Mouse (Mus musculus) hindbrain, embryonic 11.5 days (tissue): ENCODE measurements around the gene Ttc28. TPM values are rescaled to one million over a fixed set of nuclear protein-coding genes. Genes with fewer than 3 reads are reported as not detected.
A peak's percentile ranks its signal among the peaks of the same experiment; 100 is the strongest.

Source experiments
- ATAC-seq: fragments of 200-750 bp; cut with Nextera tagmentation; 2 replicates; pipeline ENCODE4 v1.8.0; 2017; ENCODE audit warnings: mild to moderate bottlenecking, moderate TSS enrichment, moderate library complexity; ENCODE audit not compliant: low FRiP score
- DNase-seq: peaks from one replicate; pipeline ENCODE4 v3.0.0-alpha.2; 2015; ENCODE audit warnings: low spot score
- H3K27ac ChIP-seq: fragments of 300-500 bp; sonication (generic); 2 replicates; pipeline ENCODE4 v1.5.1; 2014; ENCODE audit warnings: mild to moderate bottlenecking, low read depth, low read length
- H3K27me3 ChIP-seq: fragments of 300-500 bp; sonication (generic); 2 replicates; pipeline ENCODE4 v1.6.1; 2014; ENCODE audit warnings: mild to moderate bottlenecking, low read length, moderate library complexity, mixed read lengths; ENCODE audit not compliant: control insufficient read depth, insufficient read depth
- H3K36me3 ChIP-seq: fragments of 300-500 bp; sonication (generic); 2 replicates; pipeline ENCODE4 v1.6.1; 2014; ENCODE audit warnings: mild to moderate bottlenecking, low read length, moderate library complexity, mixed read lengths; ENCODE audit not compliant: control insufficient read depth, insufficient read depth
- H3K4me1 ChIP-seq: fragments of 300-500 bp; sonication (generic); replicated peaks from 2 replicates; pipeline ENCODE4 v1.6.1; 2014; ENCODE audit warnings: low read length, mixed read lengths; ENCODE audit not compliant: control insufficient read depth, insufficient read depth
- H3K4me2 ChIP-seq: fragments of 300-500 bp; sonication (generic); replicated peaks from 2 replicates; pipeline ENCODE4 v1.6.1; 2014; ENCODE audit warnings: mild to moderate bottlenecking, low read depth, low read length
- H3K4me3 ChIP-seq: fragments of 300-500 bp; sonication (generic); 2 replicates; pipeline ENCODE4 v1.5.1; 2014; ENCODE audit warnings: low read depth, low read length
- H3K9ac ChIP-seq: fragments of 300-500 bp; sonication (generic); 2 replicates; pipeline ENCODE4 v1.6.1; 2014; ENCODE audit warnings: low read depth, low read length
- H3K9me3 ChIP-seq: fragments of 300-500 bp; sonication (generic); 2 replicates; pipeline ENCODE4 v1.6.1; 2016; ENCODE audit warnings: low read length; ENCODE audit not compliant: control insufficient read depth
- WGBS: fragments of 180-500 bp; shearing (Covaris S2); extraction: QIAGEN DNeasy Blood & Tissue Kit; methylation state at CpG from one replicate; pipeline ENCODE4 v1.1.7; 2014; 5-methylcytosine and 5-hydroxymethylcytosine counted together
- polyA plus RNA-seq: library from polyadenylated mRNA; unstranded; fragments of >200 nt; fragmentation: Nextera tagmentation; extraction: Ambion mirVana; gene quantifications from 2 replicates; pipeline ENCODE4 v1.2.1, GENCODE M21; 2014

Ttc28 gene
- polyA plus RNA-seq, 1 experiment from 2014 or later: 15.6 TPM

- Histone ChIP-seq H3K4me2 (no peak overlapping the region), H3K4me3 (no peak overlapping the region), H3K9ac (no peak overlapping the region), H3K4me1 (no peaks in the 10 kb centered on the region), H3K9me3 (no peaks in the 10 kb centered on the region), H3K27ac (no peak overlapping the region), H3K27me3 (no peaks in the 10 kb centered on the region), H3K36me3 (no peaks in the 10 kb centered on the region)
- 59% methylated on average over 7 of the region's 7 CpGs for WGBS
- ATAC-seq (no peak), DNase-seq (no peak)
Measured at GRCm38 (mm10) chr5:111012587-111012986, 133.0 kb downstream of the Ttc28 start.

GRCm38 (mm10) chr5:111014960-111015359 is 135.4 kb downstream of the Ttc28 start:
- DNase-seq (no peak), ATAC-seq (no peak)
- Histone ChIP-seq H3K4me2 (no peak overlapping the region), H3K4me3 (no peak overlapping the region), H3K9me3 (no peaks in the 10 kb centered on the region), H3K4me1 (no peaks in the 10 kb centered on the region), H3K9ac (no peak overlapping the region), H3K36me3 (no peaks in the 10 kb centered on the region), H3K27ac (no peak overlapping the region), H3K27me3 (no peaks in the 10 kb centered on the region)
- WGBS: 83% methylated on average over 4 of the region's 4 CpGs

GRCm38 (mm10) chr5:111017319-111017718 is 137.7 kb downstream of the Ttc28 start:
- H3K27me3 ChIP-seq: no peaks in the 10 kb centered on the region
- H3K4me1 ChIP-seq: no peaks in the 10 kb centered on the region
- H3K36me3 ChIP-seq: no peaks in the 10 kb centered on the region
- DNase-seq: no peak
- WGBS: 62% methylated on average over 4 of the region's 4 CpGs
- no peak overlapping the region for H3K9ac ChIP-seq
- H3K4me2 ChIP-seq: no peak overlapping the region
- no peaks in the 10 kb centered on the region for H3K9me3 ChIP-seq
- H3K27ac ChIP-seq: no peak overlapping the region
- H3K4me3 ChIP-seq: no peak overlapping the region
- ATAC-seq: no peak

- WGBS: 91% methylated on average over 9 of the region's 9 CpGs
- H3K36me3 ChIP-seq: no peaks in the 10 kb centered on the region
- DNase-seq (no peak), ATAC-seq (no peak)
- peaks cover 15% of the 10 kb centered on the region for H3K4me1 ChIP-seq
- H3K9me3 ChIP-seq: no peaks in the 10 kb centered on the region
- H3K27me3 ChIP-seq: no peaks in the 10 kb centered on the region
- no peak overlapping the region for H3K4me3 ChIP-seq
- H3K27ac ChIP-seq: no peak overlapping the region
- H3K4me2 ChIP-seq: no peak overlapping the region
- no peak overlapping the region for H3K9ac ChIP-seq
Measured at GRCm38 (mm10) chr5:111022339-111022738, 142.7 kb downstream of the Ttc28 start.

GRCm38 (mm10) chr5:111022940-111023339 is 143.3 kb downstream of the Ttc28 start:
- Histone ChIP-seq H3K4me3 (no peak overlapping the region), H3K27me3 (no peaks in the 10 kb centered on the region), H3K9me3 (no peaks in the 10 kb centered on the region), H3K9ac (no peak overlapping the region), H3K27ac (peak overlapping the region; percentile 34; the same call in 1 of the 2 replicates), H3K36me3 (no peaks in the 10 kb centered on the region), H3K4me2 (no peak overlapping the region), H3K4me1 (peaks cover 21% of the 10 kb centered on the region)
- 89% methylated on average over 1 of the region's 1 CpGs for WGBS
- no peak for ATAC-seq
- DNase-seq: no peak

- Histone ChIP-seq H3K4me3 (no peak overlapping the region), H3K27ac (peak overlapping the region; percentile 34), H3K4me2 (no peak overlapping the region), H3K27me3 (no peaks in the 10 kb centered on the region), H3K9ac (no peak overlapping the region), H3K9me3 (no peaks in the 10 kb centered on the region), H3K4me1 (peaks cover 27% of the 10 kb centered on the region), H3K36me3 (no peaks in the 10 kb centered on the region)
- no peak for DNase-seq
- ATAC-seq: peak; percentile 38; the same call in 1 of the 2 replicates
- WGBS: 85% methylated on average over 13 of the region's 13 CpGs
Measured at GRCm38 (mm10) chr5:111024621-111025020, 145.0 kb downstream of the Ttc28 start.

- Histone ChIP-seq H3K4me2 (no peak overlapping the region), H3K9me3 (no peaks in the 10 kb centered on the region), H3K4me3 (no peak overlapping the region), H3K4me1 (peaks cover 27% of the 10 kb centered on the region), H3K27me3 (no peaks in the 10 kb centered on the region), H3K27ac (peak overlapping the region; percentile 34), H3K9ac (no peak overlapping the region), H3K36me3 (no peaks in the 10 kb centered on the region)
- 58% methylated on average over 14 of the region's 14 CpGs for WGBS
- DNase-seq (no peak), ATAC-seq (0 out of 2 replicates have a peak, but pooled peaks have one; percentile 4)
Measured at GRCm38 (mm10) chr5:111025476-111025875, 145.9 kb downstream of the Ttc28 start.

- no peak for ATAC-seq
Measured at GRCm38 (mm10) chr5:111026209-111026608, 146.6 kb downstream of the Ttc28 start.

GRCm38 (mm10) chr5:111028340-111028739 is 148.7 kb downstream of the Ttc28 start:
- H3K4me1 ChIP-seq: peaks cover 22% of the 10 kb centered on the region
- 66% methylated on average over 4 of the region's 4 CpGs for WGBS
- H3K9me3 ChIP-seq: no peaks in the 10 kb centered on the region

More at GRCm38 (mm10) chr5:111026209-111026608, 146.6 kb downstream of the Ttc28 start:
- H3K27ac ChIP-seq: no peak overlapping the region
- no peak overlapping the region for H3K4me2 ChIP-seq
- no peaks in the 10 kb centered on the region for H3K27me3 ChIP-seq
- no peaks in the 10 kb centered on the region for H3K9me3 ChIP-seq
- WGBS: 49% methylated on average over 8 of the region's 8 CpGs
- no peaks in the 10 kb centered on the region for H3K36me3 ChIP-seq
- no peak overlapping the region for H3K4me3 ChIP-seq
- no peak overlapping the region for H3K9ac ChIP-seq
- peaks cover 27% of the 10 kb centered on the region for H3K4me1 ChIP-seq
- DNase-seq: no peak

More at GRCm38 (mm10) chr5:111028340-111028739, 148.7 kb downstream of the Ttc28 start:
- H3K36me3 ChIP-seq: no peaks in the 10 kb centered on the region
- H3K27me3 ChIP-seq: no peaks in the 10 kb centered on the region
- no peak overlapping the region for H3K4me2 ChIP-seq
- ATAC-seq (no peak), DNase-seq (no peak)
- H3K27ac ChIP-seq: no peak overlapping the region
- no peak overlapping the region for H3K9ac ChIP-seq
- H3K4me3 ChIP-seq: no peak overlapping the region
